Mouse (Mus musculus) erythroblast, embryonic 14.5 days (primary cell): ENCODE measurements around the gene Rnf6.

Experiments
- GATA1 ChIP-seq: IDR thresholded peaks from 2 replicates; pipeline ENCODE4 v1.6.1; 2012; ENCODE audit warnings: low read length, inconsistent platforms, mixed read lengths
- TAL1 ChIP-seq: IDR thresholded peaks from 3 replicates; pipeline ENCODE4 v1.6.1; 2012; ENCODE audit warnings: low read length, inconsistent platforms, mixed read lengths

DNA sequence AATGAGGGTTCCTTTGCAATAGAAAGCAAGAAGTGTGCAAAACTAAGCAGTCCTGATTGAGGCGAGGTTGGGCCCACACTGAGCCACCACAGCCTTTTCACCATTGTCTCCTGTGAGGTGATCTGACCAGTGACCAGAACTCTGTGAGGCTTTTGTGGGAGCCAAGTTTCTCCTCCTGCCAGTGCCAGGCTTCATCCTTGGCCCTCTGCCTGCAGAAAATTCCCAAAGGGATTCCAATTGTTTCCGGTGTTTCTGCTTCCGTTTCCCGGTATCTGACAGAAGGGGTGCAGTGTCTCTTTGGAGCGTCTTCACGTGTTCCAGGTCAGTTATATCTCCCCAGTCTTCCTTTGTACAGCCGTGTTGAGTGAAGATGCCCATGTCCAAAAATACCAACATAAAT, 32.6 kb downstream of the Rnf6 start:
- no peak for TF ChIP-seq GATA1
- TF ChIP-seq TAL1, result no peak
